Mouse (Mus musculus) CH12.LX (cell line): ENCODE measurements around the gene Crhbp.

Experiments
- CTCF ChIP-seq, 2 experiments: IDR thresholded peaks in 1 of 2; conservative IDR thresholded peaks in 1 of 2; 2 replicates each; pipeline ENCODE4 v1.5.1; 2011 to 2012; ENCODE audit warnings: low read depth in 2 of 2, low read length in 2 of 2, improper control_type of control experiment in 1 of 2, inconsistent platforms in 1 of 2, mild to moderate bottlenecking in 1 of 2, moderate library complexity in 1 of 2
- E2F4 ChIP-seq: IDR thresholded peaks from 2 replicates; pipeline ENCODE4 v1.6.1; 2011; ENCODE audit warnings: low read depth, low read length, improper control_type of control experiment; ENCODE audit not compliant: insufficient replicate concordance
- EP300 ChIP-seq: IDR thresholded peaks from 2 replicates; pipeline ENCODE4 v1.6.1; 2011; ENCODE audit warnings: low read length, improper control_type of control experiment
- KAT2A ChIP-seq: IDR thresholded peaks from 2 replicates; pipeline ENCODE4 v1.6.1; 2012; ENCODE audit warnings: low read length, improper control_type of control experiment, inconsistent platforms; ENCODE audit not compliant: insufficient replicate concordance
- MAZ ChIP-seq: IDR thresholded peaks from 2 replicates; pipeline ENCODE4 v1.6.1; 2012; ENCODE audit warnings: low read depth, mild to moderate bottlenecking, inconsistent platforms, low read length, improper control_type of control experiment, moderate library complexity
- NRF1 ChIP-seq: IDR thresholded peaks from 2 replicates; pipeline ENCODE4 v1.6.1; 2014; ENCODE audit warnings: low read depth, mild to moderate bottlenecking, inconsistent platforms, low read length, improper control_type of control experiment, moderate library complexity
- POLR2A ChIP-seq: IDR thresholded peaks from 2 replicates; pipeline ENCODE4 v1.6.1; 2011; ENCODE audit warnings: low read depth, mild to moderate bottlenecking, improper control_type of control experiment, low read length
- TCF12 ChIP-seq: IDR thresholded peaks from 2 replicates; pipeline ENCODE4 v1.6.1; 2014; ENCODE audit warnings: low read depth, mild to moderate bottlenecking, inconsistent platforms, low read length, improper control_type of control experiment
- USF1 ChIP-seq: IDR thresholded peaks from 2 replicates; pipeline ENCODE4 v1.6.1; 2014; ENCODE audit warnings: low read depth, mild to moderate bottlenecking, inconsistent platforms, low read length, improper control_type of control experiment
- ZC3H11A ChIP-seq: IDR thresholded peaks from 2 replicates; pipeline ENCODE4 v1.6.1; 2012; ENCODE audit warnings: low read depth, mild to moderate bottlenecking, inconsistent platforms, low read length, improper control_type of control experiment

DNA sequence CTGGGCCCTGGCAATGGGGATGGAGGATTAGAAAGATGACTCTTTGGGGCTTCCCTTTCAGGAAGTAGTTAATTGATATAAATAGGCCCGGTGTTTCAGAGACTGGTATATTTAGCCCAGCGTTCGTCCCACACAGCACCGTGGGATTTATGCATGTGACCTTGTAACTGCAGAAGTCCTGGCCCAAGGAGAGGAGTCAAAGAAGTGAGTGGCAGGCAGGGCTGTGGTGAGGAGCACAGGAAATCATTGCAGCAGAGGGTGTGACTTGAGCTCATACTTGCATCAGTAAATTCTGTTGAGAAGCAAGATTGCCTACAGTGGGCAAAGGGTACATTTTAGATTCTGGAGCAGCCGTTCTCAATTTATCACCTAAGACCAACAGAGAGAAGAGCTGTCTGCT, 62.3 kb downstream of the Crhbp start:
- TF ChIP-seq ZC3H11A (no peak), USF1 (no peak), CTCF (conservative IDR thresholded peaks at IDR 0.05 in 1 of 2, IDR thresholded peaks at IDR 0.05 in 1 of 2; ENCODE audit: low read depth in 2 of 2, low read length in 2 of 2) (no peak), EP300 (no peak), POLR2A (no peak), E2F4 (no peak), TCF12 (no peak), KAT2A (no peak), MAZ (no peak), NRF1 (no peak)
